ENCODE assay signal across 14 mouse cellular contexts in genomic region chr1:167187791-167188190, GRCm38 (mm10).
DNase-seq lines count a peak whose midpoint lies in the region; ATAC-seq and TF ChIP-seq lines count a peak whose summit lies in the region.
"Had no signal": no experiment of that assay in that cellular context is flagged by ENCODE, and none has a peak within 500 bp of the region (broad histone marks: within the 10 kb centered on the region; RNA-seq: fewer than 3 reads in every experiment).

No protein-coding gene starts in this region.

- no peak overlapping the region for H3K4me3 ChIP-seq in stomach, postnatal 0 days (ENCODE audit: low read depth, low read length)
- no peak overlapping the region for H3K4me3 ChIP-seq in midbrain, embryonic 16.5 days (ENCODE audit: low read depth, low read length)
- H3K4me3 ChIP-seq: gastrocnemius, adult 2 months; heart, embryonic 13.5 days; liver, embryonic 13.5 days; neural tube, embryonic 12.5 days; stomach, embryonic 15.5 days had no signal

- H3K27me3 ChIP-seq in stomach, postnatal 0 days (ENCODE audit: control insufficient read depth, insufficient read depth, low read length), result no peaks in the 10 kb centered on the region
- H3K27me3 ChIP-seq in midbrain, embryonic 16.5 days (ENCODE audit: control insufficient read depth, insufficient read depth, low read depth, low read length), result no peaks in the 10 kb centered on the region
- H3K27me3 ChIP-seq: heart, embryonic 13.5 days; liver, embryonic 13.5 days; neural tube, embryonic 12.5 days; stomach, embryonic 15.5 days had no signal

- TF ChIP-seq CTCF in stomach, postnatal 0 days (IDR thresholded peaks at IDR 0.05; ENCODE audit: low read depth), result no peak

- no peak for ATAC-seq in stomach, postnatal 0 days (ENCODE audit: low FRiP score, low TSS enrichment)
- ATAC-seq in midbrain, embryonic 16.5 days, result no peak
- ATAC-seq: activated CD4-positive, CD25-positive, alpha-beta regulatory T cell, adult 4 months; hindbrain, embryonic 16.5 days had no signal

- H3K27ac ChIP-seq in stomach, postnatal 0 days (replicated peaks), result no peak overlapping the region
- no peak overlapping the region for H3K27ac ChIP-seq in midbrain, embryonic 16.5 days (ENCODE audit: low read length)
- H3K27ac ChIP-seq: gastrocnemius, adult 2 months; heart, embryonic 13.5 days; liver, embryonic 13.5 days; neural tube, embryonic 12.5 days; stomach, embryonic 15.5 days had no signal

- H3K9ac ChIP-seq in stomach, postnatal 0 days (ENCODE audit: low read length), result no peak overlapping the region
- H3K9ac ChIP-seq in midbrain, embryonic 16.5 days (ENCODE audit: low read depth, low read length), result no peak overlapping the region
- H3K9ac ChIP-seq: heart, embryonic 13.5 days; liver, embryonic 13.5 days; neural tube, embryonic 12.5 days; stomach, embryonic 15.5 days had no signal

- peak; percentile 70 for DNase-seq in kidney, postnatal 10 days
- no peak for DNase-seq in kidney, adult 18-20 months
- peak; percentile 64 for DNase-seq in testis, postnatal 10 days (ENCODE audit: low spot score)
- DNase-seq in testis, postnatal 14 days (ENCODE audit: low spot score), result no peak
- DNase-seq in embryo, embryonic 11 days, result peak; percentile 50
- peak; percentile 27 for DNase-seq in stomach, postnatal 0 days (ENCODE audit: low spot score)
- DNase-seq: gastrocnemius, adult 2 months; liver, embryonic 13.5 days had no signal

- no peaks in the 10 kb centered on the region for H3K4me1 ChIP-seq in stomach, postnatal 0 days (replicated peaks; ENCODE audit: control insufficient read depth, insufficient read depth)
- peaks cover 5% of the 10 kb centered on the region; the same call in 1 of the 2 replicates for H3K4me1 ChIP-seq in midbrain, embryonic 16.5 days (ENCODE audit: control insufficient read depth, insufficient read depth, low read length)
- H3K4me1 ChIP-seq: heart, embryonic 13.5 days; liver, embryonic 13.5 days; neural tube, embryonic 12.5 days; stomach, embryonic 15.5 days had no signal

- 22% methylated on average over 5 of the region's 5 CpGs for WGBS in stomach, postnatal 0 days
- WGBS in midbrain, embryonic 16.5 days, result 45% methylated on average over 5 of the region's 5 CpGs

- no peaks in the 10 kb centered on the region for H3K9me3 ChIP-seq in stomach, postnatal 0 days (ENCODE audit: control insufficient read depth, low read length)
- no peaks in the 10 kb centered on the region for H3K9me3 ChIP-seq in midbrain, embryonic 16.5 days (replicated peaks; ENCODE audit: control insufficient read depth, low read length, poor library complexity, severe bottlenecking)
- H3K9me3 ChIP-seq: heart, embryonic 13.5 days; liver, embryonic 13.5 days; neural tube, embryonic 12.5 days; stomach, embryonic 15.5 days had no signal

- no peak overlapping the region for H3K4me2 ChIP-seq in stomach, postnatal 0 days (replicated peaks; ENCODE audit: low read depth)
- H3K4me2 ChIP-seq in midbrain, embryonic 16.5 days (ENCODE audit: low read length), result no peak overlapping the region
- H3K4me2 ChIP-seq: heart, embryonic 13.5 days; liver, embryonic 13.5 days; neural tube, embryonic 12.5 days; stomach, embryonic 15.5 days had no signal

- no peaks in the 10 kb centered on the region for H3K36me3 ChIP-seq in stomach, postnatal 0 days (ENCODE audit: control insufficient read depth, insufficient read depth, low read length)
- H3K36me3 ChIP-seq in midbrain, embryonic 16.5 days (ENCODE audit: control insufficient read depth, insufficient read depth, low read length), result no peaks in the 10 kb centered on the region
- H3K36me3 ChIP-seq: heart, embryonic 13.5 days; liver, embryonic 13.5 days; neural tube, embryonic 12.5 days; stomach, embryonic 15.5 days had no signal

- no peak for TF ChIP-seq EP300 in stomach, postnatal 0 days (optimal IDR thresholded peaks at IDR 0.05)

Comparison
In these comparisons a context has a peak if more than half of its experiments do, and no peak if none do; other contexts are left out.
1. DNase-seq: peak in kidney, postnatal 10 days (single experiment), testis, postnatal 10 days (single experiment), embryo, embryonic 11 days (single experiment) and stomach, postnatal 0 days (single experiment); none in kidney, adult 18-20 months (single experiment) and testis, postnatal 14 days (single experiment).